Mouse (Mus musculus) CH12.LX (cell line): ENCODE data around the gene Sash3. TPM values are rescaled to one million over a fixed set of nuclear protein-coding genes. Genes with fewer than 3 reads are reported as not detected.

Experiments
- DNase-seq: peaks from one replicate; pipeline ENCODE4 v3.0.0-alpha.2; 2013; ENCODE audit errors: extremely low read depth
- H3K27ac ChIP-seq: 2 replicates; pipeline ENCODE4 v1.5.1; 2012; ENCODE audit warnings: low read depth, mild to moderate bottlenecking, control low read depth, moderate library complexity; ENCODE audit not compliant: insufficient read depth
- H3K27me3 ChIP-seq: replicated peaks from 2 replicates; pipeline ENCODE3; 2012; ENCODE audit warnings: inconsistent platforms
- H3K36me3 ChIP-seq, 2 experiments: replicated peaks in 1 of 2; 2 replicates each; pipeline versions ENCODE3 to v1.6.1; 2012; ENCODE audit warnings: inconsistent platforms in 1 of 2, low read length in 1 of 2, mild to moderate bottlenecking in 1 of 2, mixed read lengths in 1 of 2, moderate library complexity in 1 of 2; ENCODE audit not compliant: control insufficient read depth in 1 of 2, insufficient read depth in 1 of 2
- H3K4me1 ChIP-seq, 2 experiments: 2 replicates each; pipeline ENCODE4 v1.6.1; 2012; ENCODE audit warnings: inconsistent platforms in 1 of 2, moderate library complexity in 1 of 2; ENCODE audit not compliant: insufficient read depth in 2 of 2, control insufficient read depth in 1 of 2
- H3K4me2 ChIP-seq: 2 replicates; pipeline ENCODE4 v1.6.1; 2012; ENCODE audit warnings: low read depth, mild to moderate bottlenecking, control low read depth; ENCODE audit not compliant: poor library complexity, insufficient read depth, severe bottlenecking
- H3K4me3 ChIP-seq, 3 experiments: fragments of 150-350 bp in 1 of 3; sonication (generic) in 1 of 3; replicated peaks in 1 of 3; 2 replicates each; pipeline versions ENCODE3 to v1.5.1; 2011 to 2012; ENCODE audit warnings: low read depth in 2 of 3, low read length in 2 of 3, mild to moderate bottlenecking in 2 of 3, moderate library complexity in 2 of 3, control low read depth in 1 of 3, improper control_type of control experiment in 1 of 3, inconsistent platforms in 1 of 3, mixed read lengths in 1 of 3; ENCODE audit not compliant: poor library complexity in 1 of 3
- H3K79me2 ChIP-seq: replicated peaks from 2 replicates; pipeline ENCODE4 v1.6.1; 2012; ENCODE audit warnings: mild to moderate bottlenecking, moderate library complexity; ENCODE audit not compliant: control insufficient read depth, poor library complexity, insufficient read depth, severe bottlenecking; ENCODE audit errors: extremely low read depth
- H3K9ac ChIP-seq: 2 replicates; pipeline ENCODE4 v1.6.1; 2012; ENCODE audit warnings: low read depth, mild to moderate bottlenecking, control low read depth, moderate library complexity; ENCODE audit not compliant: insufficient read depth
- H3K9me3 ChIP-seq: replicated peaks from 2 replicates; pipeline ENCODE3; 2012; ENCODE audit warnings: low read length, inconsistent platforms, mixed read lengths
- BHLHE40 ChIP-seq: IDR thresholded peaks from 2 replicates; pipeline ENCODE4 v1.6.1; 2011; ENCODE audit warnings: mild to moderate bottlenecking, low read depth, low read length, improper control_type of control experiment
- CHD1 ChIP-seq: IDR thresholded peaks from 2 replicates; pipeline ENCODE4 v1.6.1; 2012; ENCODE audit warnings: low read depth, low read length, improper control_type of control experiment, inconsistent platforms
- CHD2 ChIP-seq: IDR thresholded peaks from 2 replicates; pipeline ENCODE4 v1.6.1; 2011; ENCODE audit warnings: low read length, improper control_type of control experiment
- CTCF ChIP-seq, 2 experiments: IDR thresholded peaks in 1 of 2; conservative IDR thresholded peaks in 1 of 2; 2 replicates each; pipeline ENCODE4 v1.5.1; 2011 to 2012; ENCODE audit warnings: low read depth in 2 of 2, low read length in 2 of 2, improper control_type of control experiment in 1 of 2, inconsistent platforms in 1 of 2, mild to moderate bottlenecking in 1 of 2, moderate library complexity in 1 of 2
- ELF1 ChIP-seq: IDR thresholded peaks from 2 replicates; pipeline ENCODE4 v1.6.1; 2014; ENCODE audit warnings: low read depth, mild to moderate bottlenecking, inconsistent platforms, low read length, improper control_type of control experiment
- ETS1 ChIP-seq: conservative IDR thresholded peaks from 2 replicates; pipeline ENCODE4 v1.6.1; 2012; ENCODE audit warnings: low read depth, mild to moderate bottlenecking, inconsistent platforms, low read length, improper control_type of control experiment, moderate library complexity
- JUN ChIP-seq: IDR thresholded peaks from 2 replicates; pipeline ENCODE4 v1.6.1; 2011; ENCODE audit warnings: low read depth, mild to moderate bottlenecking, low read length, improper control_type of control experiment, moderate library complexity; ENCODE audit not compliant: insufficient read depth
- JUND ChIP-seq: conservative IDR thresholded peaks from 2 replicates; pipeline ENCODE4 v1.6.1; 2011; ENCODE audit warnings: low read depth, low read length, improper control_type of control experiment
- KAT2A ChIP-seq: IDR thresholded peaks from 2 replicates; pipeline ENCODE4 v1.6.1; 2012; ENCODE audit warnings: low read length, improper control_type of control experiment, inconsistent platforms; ENCODE audit not compliant: insufficient replicate concordance
- MAX ChIP-seq: IDR thresholded peaks from 2 replicates; pipeline ENCODE4 v1.6.1; 2011; ENCODE audit warnings: low read length, improper control_type of control experiment
- MEF2A ChIP-seq: IDR thresholded peaks from 2 replicates; pipeline ENCODE4 v1.6.1; 2014; ENCODE audit warnings: low read depth, mild to moderate bottlenecking, inconsistent platforms, low read length, improper control_type of control experiment, borderline replicate concordance
- MXI1 ChIP-seq: IDR thresholded peaks from 2 replicates; pipeline ENCODE4 v1.6.1; 2011; ENCODE audit warnings: mild to moderate bottlenecking, low read depth, low read length, improper control_type of control experiment
- MYC ChIP-seq: IDR thresholded peaks from 2 replicates; pipeline ENCODE4 v1.6.1; 2011; ENCODE audit warnings: low read depth, mild to moderate bottlenecking, improper control_type of control experiment, low read length
- NRF1 ChIP-seq: IDR thresholded peaks from 2 replicates; pipeline ENCODE4 v1.6.1; 2014; ENCODE audit warnings: low read depth, mild to moderate bottlenecking, inconsistent platforms, low read length, improper control_type of control experiment, moderate library complexity
- POLR2A ChIP-seq: IDR thresholded peaks from 2 replicates; pipeline ENCODE4 v1.6.1; 2011; ENCODE audit warnings: low read depth, mild to moderate bottlenecking, improper control_type of control experiment, low read length
- RAD21 ChIP-seq: IDR thresholded peaks from 2 replicates; pipeline ENCODE4 v1.6.1; 2011; ENCODE audit warnings: low read depth, mild to moderate bottlenecking, low read length, improper control_type of control experiment, moderate library complexity
- RCOR1 ChIP-seq: conservative IDR thresholded peaks from 2 replicates; pipeline ENCODE4 v1.6.1; 2012; ENCODE audit warnings: low read depth, mild to moderate bottlenecking, inconsistent platforms, low read length, improper control_type of control experiment
- SIN3A ChIP-seq: IDR thresholded peaks from 2 replicates; pipeline ENCODE4 v1.6.1; 2012; ENCODE audit warnings: low read length, improper control_type of control experiment, inconsistent platforms
- TBP ChIP-seq: conservative IDR thresholded peaks from 2 replicates; pipeline ENCODE4 v1.6.1; 2011; ENCODE audit warnings: low read depth, low read length, improper control_type of control experiment
- TCF12 ChIP-seq: IDR thresholded peaks from 2 replicates; pipeline ENCODE4 v1.6.1; 2014; ENCODE audit warnings: low read depth, mild to moderate bottlenecking, inconsistent platforms, low read length, improper control_type of control experiment
- UBTF ChIP-seq: IDR thresholded peaks from 2 replicates; pipeline ENCODE4 v1.6.1; 2012; ENCODE audit warnings: low read depth, mild to moderate bottlenecking, inconsistent platforms, low read length, improper control_type of control experiment, moderate library complexity
- USF1 ChIP-seq: IDR thresholded peaks from 2 replicates; pipeline ENCODE4 v1.6.1; 2014; ENCODE audit warnings: low read depth, mild to moderate bottlenecking, inconsistent platforms, low read length, improper control_type of control experiment
- ZKSCAN1 ChIP-seq: IDR thresholded peaks from 2 replicates; pipeline ENCODE4 v1.6.1; 2012; ENCODE audit warnings: low read depth, inconsistent platforms, low read length, improper control_type of control experiment, borderline replicate concordance
- ZMIZ1 ChIP-seq: IDR thresholded peaks from 2 replicates; pipeline ENCODE4 v1.6.1; 2012; ENCODE audit warnings: low read depth, mild to moderate bottlenecking, inconsistent platforms, low read length, improper control_type of control experiment
- ZNF384 ChIP-seq: IDR thresholded peaks from 2 replicates; pipeline ENCODE4 v1.6.1; 2012; ENCODE audit warnings: low read depth, low read length, improper control_type of control experiment, inconsistent platforms
- dilution Hi-C: fragments of 300-500 bp; cut with MboI; formaldehyde crosslinking; loops from 2 replicates; pipeline ENCODE4 v1.14.3; 2020; ENCODE audit warnings: low sequenced_read_pairs; ENCODE audit not compliant: extremely low pct_unique_long_range_greater_than_20kb, extremely low pct_ligation_motif_present
- in situ Hi-C: fragments of 300-500 bp; cut with MboI; formaldehyde crosslinking; loops from 3 replicates; pipeline ENCODE4 v1.14.3; 2019; ENCODE audit warnings: low sequenced_read_pairs, low pct_ligation_motif_present, low pct_unique_long_range_greater_than_20kb, mixed read lengths
- polyA plus RNA-seq: library from polyadenylated mRNA; unstranded; fragments of >175 nt; gene quantifications from 2 replicates; pipeline ENCODE4 v1.2.1, GENCODE M21; 2012; ENCODE audit warnings: low read depth; ENCODE audit not compliant: insufficient read length
- total RNA-seq, 2 experiments: library from RNA; depleted of rRNA; stranded (reverse); fragments of 300-350 nt in 1 of 2; fragments of >200 nt in 1 of 2; gene quantifications; 2 replicates each; pipeline ENCODE4 v1.2.3; 2012 to 2014

Sash3 gene
- total and polyA plus RNA-seq, 3 experiments = 87.6 to 148 (median 96.3) TPM

- peaks cover 0 to 23% of the 10 kb centered on the region in 2 experiments; a peak in 2 of 4 replicates for H3K4me1 ChIP-seq
- H3K9ac ChIP-seq = no peak overlapping the region
- H3K4me2 ChIP-seq = no peak overlapping the region
- H3K27ac ChIP-seq = no peak overlapping the region
- H3K4me3 ChIP-seq = no peak overlapping the region
- DNase-seq = no peak
- dilution Hi-C loops (no loop called here), in situ Hi-C loops (loop anchor here (5.0 kb wide), 1 partner anchor 40 kb away; no protein-coding TSS in a partner anchor)
- peaks cover 0 to 38% of the 10 kb centered on the region in 2 experiments for H3K36me3 ChIP-seq
- H3K9me3 ChIP-seq = no peaks in the 10 kb centered on the region
- no peaks in the 10 kb centered on the region for H3K27me3 ChIP-seq
- 0 out of 2 replicates have a peak, but pooled peaks cover 3% of the 10 kb centered on the region for H3K79me2 ChIP-seq
- TF ChIP-seq ZKSCAN1 = no peak
- no peak for TF ChIP-seq MXI1
- no peak for TF ChIP-seq KAT2A
- TF ChIP-seq BHLHE40 = no peak
- no peak for TF ChIP-seq USF1
- no peak for TF ChIP-seq MEF2A
- no peak for TF ChIP-seq ELF1
- no peak for TF ChIP-seq ZMIZ1
- no peak for TF ChIP-seq CHD2
- no peak for TF ChIP-seq MAX
- no peak for TF ChIP-seq JUND
- no peak for TF ChIP-seq JUN
- TF ChIP-seq RAD21 = no peak
- TF ChIP-seq ETS1 = no peak
- no peak for TF ChIP-seq TBP
- TF ChIP-seq TCF12 = no peak
- TF ChIP-seq POLR2A = no peak
Observed at GRCm38 (mm10) chrX:48201973-48202372, 55.7 kb downstream of the Sash3 start.

- Histone ChIP-seq H3K4me3 (no peak overlapping the region), H3K27ac (no peak overlapping the region), H3K79me2 (peaks cover 3% of the 10 kb centered on the region; the same call in 1 of the 2 replicates), H3K27me3 (no peaks in the 10 kb centered on the region), H3K36me3 (peaks cover 0 to 37% of the 10 kb centered on the region in 2 experiments), H3K9me3 (no peaks in the 10 kb centered on the region), H3K4me1 (peaks cover 0 to 23% of the 10 kb centered on the region in 2 experiments; a peak in 2 of 4 replicates), H3K4me2 (no peak overlapping the region), H3K9ac (no peak overlapping the region)
- DNase-seq = no peak
- dilution Hi-C loops = no loop called here
- TF ChIP-seq BHLHE40 (no peak), MYC (no peak), ZNF384 (no peak), SIN3A (no peak), CHD1 (no peak), UBTF (no peak), CHD2 (no peak), RAD21 (no peak), ZKSCAN1 (no peak), CTCF (conservative IDR thresholded peaks at IDR 0.05 in 1 of 2, IDR thresholded peaks at IDR 0.05 in 1 of 2; ENCODE audit: low read depth in 2 of 2, low read length in 2 of 2) (no peak), RCOR1 (no peak), NRF1 (no peak), MEF2A (no peak), ZMIZ1 (no peak), MAX (no peak)
- in situ Hi-C loops = loop anchor here (5.0 kb wide), 1 partner anchor 40 kb away; no protein-coding TSS in a partner anchor
Observed at GRCm38 (mm10) chrX:48202436-48202835, 56.2 kb downstream of the Sash3 start.
